Mouse (Mus musculus) brain, embryonic 18.5 days (tissue): Measurements from ENCODE around the gene Gm8298.
"Not testable (repeated sequence)": the region's sequence is repeated elsewhere in the genome, so short reads cannot be mapped to it uniquely, and the experiment has no call there.

ENCODE experiments used
- DNase-seq: peaks from one replicate; pipeline ENCODE4 v3.0.0-alpha.2; 2012; ENCODE audit warnings: low read depth, low spot score

The Gm8298 gene

DNA sequence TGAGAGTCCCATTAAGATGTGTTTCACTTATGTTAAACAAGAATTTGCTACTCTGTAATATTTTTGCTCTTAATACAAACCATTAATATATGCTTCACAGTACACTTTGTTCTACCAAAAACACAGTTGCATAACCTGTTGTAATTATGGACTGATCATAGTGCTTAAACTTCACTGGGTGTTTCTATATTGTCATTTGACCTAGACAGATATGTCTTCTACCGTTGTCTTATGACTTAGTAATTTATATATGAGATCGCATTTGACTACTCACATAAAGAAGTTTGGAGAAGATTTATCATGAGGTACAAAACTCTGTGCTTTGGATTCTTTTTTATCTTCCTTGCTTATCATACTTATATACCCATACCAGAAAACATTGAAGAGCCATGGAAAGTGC, at the start of gene Gm8298:
TSS of gene Gm8298 (plus strand) at position 301 of the 400 bp plus-strand sequence.
- DNase-seq, result no peak

- no peak for DNase-seq
Observed at GRCm38 (mm10) chr3:59813169-59813568, 47.7 kb upstream of the Gm8298 start.

- DNase-seq, result peak; percentile 12
Observed at GRCm38 (mm10) chr3:59870765-59871164, 9.9 kb downstream of the Gm8298 start.

GRCm38 (mm10) chr3:59877601-59878000, 16.8 kb downstream of the Gm8298 start:
- DNase-seq, result not testable (repeated sequence)

- not testable (repeated sequence) for DNase-seq
Observed at GRCm38 (mm10) chr3:59879801-59880554, 19.1 kb downstream of the Gm8298 start.

DNA sequence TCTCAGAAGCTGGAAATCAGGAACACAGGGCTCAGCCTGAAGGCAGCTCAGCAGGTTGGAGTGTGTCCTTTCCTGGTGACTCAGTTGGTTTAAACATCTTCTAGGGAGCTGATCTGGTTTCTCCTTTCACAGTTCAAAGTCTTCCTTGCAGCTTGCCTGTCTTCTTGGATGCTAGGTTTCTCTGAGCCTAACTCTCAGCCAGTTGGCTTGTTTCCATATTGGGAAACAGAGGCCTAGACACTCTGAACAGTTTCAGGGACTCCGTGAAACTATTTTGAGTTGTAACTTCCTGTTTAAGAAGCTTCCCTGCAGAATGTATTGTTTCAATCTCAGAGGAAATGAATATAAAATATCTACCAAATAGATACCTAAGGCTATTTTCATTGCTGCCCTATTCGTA, 32.4 kb downstream of the Gm8298 start:
- no peak for DNase-seq

DNA sequence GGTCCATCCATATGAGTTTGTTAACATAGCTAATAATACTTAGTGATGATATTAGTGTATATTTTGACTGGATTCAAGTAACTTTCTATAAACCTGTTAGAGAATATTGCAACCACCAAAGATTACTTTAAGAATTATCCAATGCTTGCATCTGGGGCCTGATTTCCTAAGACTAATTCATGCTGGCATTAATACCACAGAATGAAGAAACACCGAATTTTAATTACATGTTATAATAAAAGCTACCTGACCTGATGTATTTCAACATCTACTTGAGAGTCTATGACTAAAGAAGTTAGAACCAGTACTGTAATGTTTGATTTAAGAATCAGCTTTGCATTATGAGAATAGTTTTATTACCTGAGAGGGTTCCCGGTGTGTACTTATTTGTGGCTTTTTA, 64.1 kb downstream of the Gm8298 start, which contains the start of gene C130079G13Rik:
TSS of gene C130079G13Rik (plus strand) at position 301 of the 400 bp plus-strand sequence.
- DNase-seq, result no peak
